Mouse (Mus musculus) CH12.LX (cell line): ENCODE measurements at regions not wholly inside any gene's neighbourhood (a gene's known extent, or its start where the extent isn't known, plus 50 kb on each side); places are given as distances from the start of the nearest gene placed in this dataset.

Source experiments
- DNase-seq: peaks from one replicate; pipeline ENCODE4 v3.0.0-alpha.2; 2013; ENCODE audit errors: extremely low read depth
- H3K27ac ChIP-seq: 2 replicates; pipeline ENCODE4 v1.5.1; 2012; ENCODE audit warnings: low read depth, mild to moderate bottlenecking, control low read depth, moderate library complexity; ENCODE audit not compliant: insufficient read depth
- H3K27me3 ChIP-seq: replicated peaks from 2 replicates; pipeline ENCODE3; 2012; ENCODE audit warnings: inconsistent platforms
- H3K36me3 ChIP-seq, 2 experiments: replicated peaks in 1 of 2; 2 replicates each; pipeline versions ENCODE3 to v1.6.1; 2012; ENCODE audit warnings: inconsistent platforms in 1 of 2, low read length in 1 of 2, mild to moderate bottlenecking in 1 of 2, mixed read lengths in 1 of 2, moderate library complexity in 1 of 2; ENCODE audit not compliant: control insufficient read depth in 1 of 2, insufficient read depth in 1 of 2
- H3K4me1 ChIP-seq, 2 experiments: 2 replicates each; pipeline ENCODE4 v1.6.1; 2012; ENCODE audit warnings: inconsistent platforms in 1 of 2, moderate library complexity in 1 of 2; ENCODE audit not compliant: insufficient read depth in 2 of 2, control insufficient read depth in 1 of 2
- H3K4me2 ChIP-seq: 2 replicates; pipeline ENCODE4 v1.6.1; 2012; ENCODE audit warnings: low read depth, mild to moderate bottlenecking, control low read depth; ENCODE audit not compliant: poor library complexity, insufficient read depth, severe bottlenecking
- H3K4me3 ChIP-seq, 3 experiments: fragments of 150-350 bp in 1 of 3; sonication (generic) in 1 of 3; replicated peaks in 1 of 3; 2 replicates each; pipeline versions ENCODE3 to v1.5.1; 2011 to 2012; ENCODE audit warnings: low read depth in 2 of 3, low read length in 2 of 3, mild to moderate bottlenecking in 2 of 3, moderate library complexity in 2 of 3, control low read depth in 1 of 3, improper control_type of control experiment in 1 of 3, inconsistent platforms in 1 of 3, mixed read lengths in 1 of 3; ENCODE audit not compliant: poor library complexity in 1 of 3
- H3K79me2 ChIP-seq: replicated peaks from 2 replicates; pipeline ENCODE4 v1.6.1; 2012; ENCODE audit warnings: mild to moderate bottlenecking, moderate library complexity; ENCODE audit not compliant: control insufficient read depth, poor library complexity, insufficient read depth, severe bottlenecking; ENCODE audit errors: extremely low read depth
- H3K9ac ChIP-seq: 2 replicates; pipeline ENCODE4 v1.6.1; 2012; ENCODE audit warnings: low read depth, mild to moderate bottlenecking, control low read depth, moderate library complexity; ENCODE audit not compliant: insufficient read depth
- H3K9me3 ChIP-seq: replicated peaks from 2 replicates; pipeline ENCODE3; 2012; ENCODE audit warnings: low read length, inconsistent platforms, mixed read lengths
- CHD2 ChIP-seq: IDR thresholded peaks from 2 replicates; pipeline ENCODE4 v1.6.1; 2011; ENCODE audit warnings: low read length, improper control_type of control experiment
- CTCF ChIP-seq, 2 experiments: IDR thresholded peaks in 1 of 2; conservative IDR thresholded peaks in 1 of 2; 2 replicates each; pipeline ENCODE4 v1.5.1; 2011 to 2012; ENCODE audit warnings: low read depth in 2 of 2, low read length in 2 of 2, improper control_type of control experiment in 1 of 2, inconsistent platforms in 1 of 2, mild to moderate bottlenecking in 1 of 2, moderate library complexity in 1 of 2
- ELF1 ChIP-seq: IDR thresholded peaks from 2 replicates; pipeline ENCODE4 v1.6.1; 2014; ENCODE audit warnings: low read depth, mild to moderate bottlenecking, inconsistent platforms, low read length, improper control_type of control experiment
- EP300 ChIP-seq: IDR thresholded peaks from 2 replicates; pipeline ENCODE4 v1.6.1; 2011; ENCODE audit warnings: low read length, improper control_type of control experiment
- ETS1 ChIP-seq: conservative IDR thresholded peaks from 2 replicates; pipeline ENCODE4 v1.6.1; 2012; ENCODE audit warnings: low read depth, mild to moderate bottlenecking, inconsistent platforms, low read length, improper control_type of control experiment, moderate library complexity
- GABPA ChIP-seq: IDR thresholded peaks from 2 replicates; pipeline ENCODE4 v1.6.1; 2012; ENCODE audit warnings: low read depth, low read length, improper control_type of control experiment, inconsistent platforms; ENCODE audit not compliant: insufficient replicate concordance
- IRF4 ChIP-seq: IDR thresholded peaks from 2 replicates; pipeline ENCODE4 v1.6.1; 2014; ENCODE audit warnings: low read depth, mild to moderate bottlenecking, inconsistent platforms, low read length, improper control_type of control experiment
- JUN ChIP-seq: IDR thresholded peaks from 2 replicates; pipeline ENCODE4 v1.6.1; 2011; ENCODE audit warnings: low read depth, mild to moderate bottlenecking, low read length, improper control_type of control experiment, moderate library complexity; ENCODE audit not compliant: insufficient read depth
- KAT2A ChIP-seq: IDR thresholded peaks from 2 replicates; pipeline ENCODE4 v1.6.1; 2012; ENCODE audit warnings: low read length, improper control_type of control experiment, inconsistent platforms; ENCODE audit not compliant: insufficient replicate concordance
- MAFK ChIP-seq: IDR thresholded peaks from 2 replicates; pipeline ENCODE4 v1.6.1; 2011; ENCODE audit warnings: low read length, improper control_type of control experiment; ENCODE audit not compliant: insufficient replicate concordance
- MAX ChIP-seq: IDR thresholded peaks from 2 replicates; pipeline ENCODE4 v1.6.1; 2011; ENCODE audit warnings: low read length, improper control_type of control experiment
- MEF2A ChIP-seq: IDR thresholded peaks from 2 replicates; pipeline ENCODE4 v1.6.1; 2014; ENCODE audit warnings: low read depth, mild to moderate bottlenecking, inconsistent platforms, low read length, improper control_type of control experiment, borderline replicate concordance
- MXI1 ChIP-seq: IDR thresholded peaks from 2 replicates; pipeline ENCODE4 v1.6.1; 2011; ENCODE audit warnings: mild to moderate bottlenecking, low read depth, low read length, improper control_type of control experiment
- MYC ChIP-seq: IDR thresholded peaks from 2 replicates; pipeline ENCODE4 v1.6.1; 2011; ENCODE audit warnings: low read depth, mild to moderate bottlenecking, improper control_type of control experiment, low read length
- NRF1 ChIP-seq: IDR thresholded peaks from 2 replicates; pipeline ENCODE4 v1.6.1; 2014; ENCODE audit warnings: low read depth, mild to moderate bottlenecking, inconsistent platforms, low read length, improper control_type of control experiment, moderate library complexity
- POLR2A ChIP-seq: IDR thresholded peaks from 2 replicates; pipeline ENCODE4 v1.6.1; 2011; ENCODE audit warnings: low read depth, mild to moderate bottlenecking, improper control_type of control experiment, low read length
- POLR2AphosphoS2 ChIP-seq: IDR thresholded peaks from 2 replicates; pipeline ENCODE4 v1.6.1; 2011; ENCODE audit warnings: low read depth, low read length, improper control_type of control experiment
- RAD21 ChIP-seq: IDR thresholded peaks from 2 replicates; pipeline ENCODE4 v1.6.1; 2011; ENCODE audit warnings: low read depth, mild to moderate bottlenecking, low read length, improper control_type of control experiment, moderate library complexity
- SMC3 ChIP-seq: IDR thresholded peaks from 2 replicates; pipeline ENCODE4 v1.6.1; 2011; ENCODE audit warnings: low read depth, low read length, improper control_type of control experiment
- TBP ChIP-seq: conservative IDR thresholded peaks from 2 replicates; pipeline ENCODE4 v1.6.1; 2011; ENCODE audit warnings: low read depth, low read length, improper control_type of control experiment
- UBTF ChIP-seq: IDR thresholded peaks from 2 replicates; pipeline ENCODE4 v1.6.1; 2012; ENCODE audit warnings: low read depth, mild to moderate bottlenecking, inconsistent platforms, low read length, improper control_type of control experiment, moderate library complexity
- USF1 ChIP-seq: IDR thresholded peaks from 2 replicates; pipeline ENCODE4 v1.6.1; 2014; ENCODE audit warnings: low read depth, mild to moderate bottlenecking, inconsistent platforms, low read length, improper control_type of control experiment
- ZC3H11A ChIP-seq: IDR thresholded peaks from 2 replicates; pipeline ENCODE4 v1.6.1; 2012; ENCODE audit warnings: low read depth, mild to moderate bottlenecking, inconsistent platforms, low read length, improper control_type of control experiment
- ZKSCAN1 ChIP-seq: IDR thresholded peaks from 2 replicates; pipeline ENCODE4 v1.6.1; 2012; ENCODE audit warnings: low read depth, inconsistent platforms, low read length, improper control_type of control experiment, borderline replicate concordance
- ZMIZ1 ChIP-seq: IDR thresholded peaks from 2 replicates; pipeline ENCODE4 v1.6.1; 2012; ENCODE audit warnings: low read depth, mild to moderate bottlenecking, inconsistent platforms, low read length, improper control_type of control experiment
- ZNF384 ChIP-seq: IDR thresholded peaks from 2 replicates; pipeline ENCODE4 v1.6.1; 2012; ENCODE audit warnings: low read depth, low read length, improper control_type of control experiment, inconsistent platforms
- dilution Hi-C: fragments of 300-500 bp; cut with MboI; formaldehyde crosslinking; loops from 2 replicates; pipeline ENCODE4 v1.14.3; 2020; ENCODE audit warnings: low sequenced_read_pairs; ENCODE audit not compliant: extremely low pct_unique_long_range_greater_than_20kb, extremely low pct_ligation_motif_present
- in situ Hi-C: fragments of 300-500 bp; cut with MboI; formaldehyde crosslinking; loops from 3 replicates; pipeline ENCODE4 v1.14.3; 2019; ENCODE audit warnings: low sequenced_read_pairs, low pct_ligation_motif_present, low pct_unique_long_range_greater_than_20kb, mixed read lengths

DNA sequence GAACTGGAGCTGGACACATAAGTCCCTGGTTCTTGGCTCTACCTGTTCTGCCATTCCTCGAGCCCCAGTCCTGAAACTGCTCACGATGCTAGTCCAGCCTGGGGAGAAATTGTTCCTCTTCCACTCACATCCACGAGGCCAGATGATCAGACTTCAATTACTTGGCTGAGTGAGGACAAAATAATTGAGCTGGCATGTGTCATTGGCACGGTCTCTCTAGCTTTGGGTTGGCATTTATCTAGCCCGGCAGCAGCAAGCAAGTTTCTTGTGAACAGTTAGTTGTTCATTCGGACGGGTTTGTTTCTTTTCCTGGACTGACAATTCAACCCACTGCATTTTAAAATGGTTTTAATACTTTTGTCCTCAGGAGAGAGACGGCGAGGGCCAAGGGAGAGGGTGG lies 482.2 kb upstream of the Gm19410 start:
- no peaks in the 10 kb centered on the region for H3K36me3 ChIP-seq
- TF ChIP-seq MYC (no peak), RAD21 (no peak), ZKSCAN1 (no peak), IRF4 (no peak), ZNF384 (no peak), MEF2A (no peak), GABPA (no peak), SMC3 (no peak), USF1 (no peak), ELF1 (no peak), TBP (no peak), ETS1 (no peak), UBTF (no peak), CHD2 (no peak), KAT2A (no peak), POLR2AphosphoS2 (no peak), MXI1 (no peak), NRF1 (no peak)
- in situ Hi-C loops, result no loop called here

DNA sequence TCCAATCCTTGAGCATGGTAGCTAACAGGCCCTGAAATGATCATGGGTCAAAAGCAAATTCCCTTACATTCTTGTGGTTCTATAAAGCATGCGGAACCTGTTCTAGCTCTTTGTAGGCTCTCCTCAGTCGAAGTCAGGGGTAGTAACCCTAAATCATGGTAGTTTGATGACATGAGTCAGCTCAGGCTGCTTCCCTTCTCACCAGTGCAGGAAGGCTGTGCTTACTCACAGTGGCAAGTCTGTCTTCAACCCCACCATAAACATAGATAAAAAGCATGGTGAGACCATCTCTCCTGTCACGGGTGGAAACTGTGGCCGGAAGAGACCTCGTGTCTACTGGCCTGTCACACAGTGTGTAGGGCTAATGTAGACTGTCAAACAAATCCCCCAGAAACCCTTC lies 476.6 kb upstream of the Gm19410 start:
- H3K27ac ChIP-seq, result no peak overlapping the region
- no peaks in the 10 kb centered on the region for H3K36me3 ChIP-seq
- TF ChIP-seq SMC3 (no peak), CHD2 (no peak), RAD21 (no peak), ELF1 (no peak), CTCF (conservative IDR thresholded peaks at IDR 0.05 in 1 of 2, IDR thresholded peaks at IDR 0.05 in 1 of 2; ENCODE audit: low read depth in 2 of 2, low read length in 2 of 2) (no peak), IRF4 (no peak), MAFK (no peak), KAT2A (no peak), POLR2A (no peak), UBTF (no peak), JUN (no peak), MAX (no peak), ZC3H11A (no peak), EP300 (no peak), GABPA (no peak), ZMIZ1 (no peak), POLR2AphosphoS2 (no peak)
- no peak overlapping the region for H3K4me2 ChIP-seq
- DNase-seq, result no peak
- H3K79me2 ChIP-seq, result no peaks in the 10 kb centered on the region
- dilution Hi-C loops (no loop called here), in situ Hi-C loops (no loop called here)
- peaks cover 0 to 10% of the 10 kb centered on the region in 2 experiments; a peak in 2 of 4 replicates for H3K4me1 ChIP-seq
- peaks cover 11% of the 10 kb centered on the region for H3K9me3 ChIP-seq
- H3K9ac ChIP-seq, result no peak overlapping the region
- H3K4me3 ChIP-seq, result no peak overlapping the region
- H3K27me3 ChIP-seq, result no peaks in the 10 kb centered on the region

More for the DNA sequence above, 482.2 kb upstream of the Gm19410 start:
- Histone ChIP-seq H3K27me3 (no peaks in the 10 kb centered on the region), H3K9ac (no peak overlapping the region), H3K4me2 (no peak overlapping the region), H3K9me3 (peaks cover 9% of the 10 kb centered on the region), H3K27ac (no peak overlapping the region), H3K4me1 (peaks cover 9 to 41% of the 10 kb centered on the region in 2 experiments), H3K79me2 (no peaks in the 10 kb centered on the region), H3K4me3 (no peak overlapping the region)
- no peak for DNase-seq
- dilution Hi-C loops, result no loop called here
